Mouse (Mus musculus) adrenal gland, postnatal 4 days (tissue): ENCODE measurements at regions not wholly inside any gene's neighbourhood (a gene's known extent, or its start where the extent isn't known, plus 50 kb on each side); places are given as distances from the start of the nearest gene placed in this dataset.

Experiments
- DNase-seq, 2 experiments: peaks; one replicate each; pipeline ENCODE4 v3.0.0; 2021 to 2022; ENCODE audit warnings: low spot score in 2 of 2, mixed read lengths in 2 of 2

DNA sequence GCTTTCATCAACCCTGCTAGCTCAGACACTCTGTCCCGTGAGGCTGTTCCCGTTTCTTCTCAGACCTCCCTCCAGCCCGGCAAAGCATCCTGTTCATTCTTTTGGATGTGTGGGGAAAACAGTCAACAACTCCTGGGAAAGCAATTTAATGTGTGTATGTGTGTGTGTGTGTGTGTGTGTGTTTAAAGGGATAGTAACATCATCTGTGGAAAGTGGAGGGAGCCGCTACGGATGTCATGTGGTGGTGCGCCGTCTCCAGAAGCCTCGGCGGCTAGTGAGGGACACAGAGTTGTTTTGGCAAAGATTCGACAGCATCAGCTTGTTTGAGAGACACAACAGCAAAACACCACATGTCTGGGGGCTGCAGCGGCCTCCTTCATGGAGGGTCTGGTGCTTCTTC, 200.2 kb downstream of the Gadd45g start:
- DNase-seq: no peak

DNA sequence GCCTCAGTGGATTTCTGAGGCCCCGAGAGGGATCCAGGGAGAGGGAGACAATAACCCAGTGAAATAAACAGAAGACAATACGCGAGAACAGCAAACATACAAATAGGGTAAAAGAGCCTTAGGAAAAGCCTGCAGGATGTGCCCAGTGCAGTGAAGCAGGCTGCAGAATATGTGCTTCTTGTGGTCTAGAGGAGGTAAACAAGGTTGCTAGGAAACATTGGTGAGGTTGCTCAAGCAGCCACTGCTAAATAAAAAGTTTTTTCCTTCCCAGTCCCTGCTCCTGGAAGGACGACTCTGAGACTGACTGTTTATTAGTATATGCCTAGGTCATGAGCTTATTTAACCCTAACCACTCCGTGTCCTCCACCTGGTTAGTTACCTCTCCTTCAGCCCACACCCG, 201.5 kb downstream of the Gadd45g start:
- no peak for DNase-seq

DNA sequence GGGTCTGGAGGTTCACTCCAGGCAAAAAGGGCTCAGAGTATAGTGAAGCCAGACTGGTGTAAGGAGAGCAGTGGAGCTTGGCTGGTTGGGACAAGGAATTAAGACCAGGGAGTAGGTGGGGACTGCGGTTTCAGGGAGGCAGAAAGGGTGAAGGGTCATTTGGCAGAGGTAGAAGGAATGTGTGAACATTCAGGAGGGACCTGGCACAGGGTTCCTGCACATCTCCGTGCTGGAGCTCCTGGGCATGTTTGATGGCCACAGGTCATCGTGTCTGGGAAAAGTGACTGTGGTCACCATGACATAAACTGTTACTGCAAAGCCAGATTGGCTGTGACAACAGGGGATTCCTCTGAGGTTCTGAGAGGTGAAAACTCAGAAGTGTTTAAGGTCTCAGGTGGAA, 202.3 kb downstream of the Gadd45g start:
- no peak for DNase-seq

DNA sequence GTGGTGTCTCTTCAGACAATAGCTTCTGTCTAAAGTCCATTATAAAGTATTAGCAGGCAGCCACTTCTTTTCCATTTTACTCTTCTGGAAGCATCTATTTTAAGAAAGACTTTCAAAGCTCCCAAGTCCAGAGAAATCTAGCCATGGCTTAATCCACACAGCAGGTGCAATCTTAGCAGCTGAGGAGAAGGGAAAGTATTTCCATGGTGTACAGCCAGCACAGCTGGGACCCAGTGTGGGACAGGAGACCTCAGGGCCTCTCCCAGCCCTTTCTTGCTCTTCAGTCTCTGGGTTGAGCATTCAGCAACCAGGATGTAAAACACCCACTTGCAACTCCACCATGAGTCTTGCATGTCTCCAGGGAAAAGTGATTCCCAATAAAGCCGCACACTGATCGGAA, 202.8 kb downstream of the Gadd45g start:
- no peak for DNase-seq

GRCm38 (mm10) chr13:52055741-52056140, 209.3 kb downstream of the Gadd45g start:
- DNase-seq: no peak

GRCm38 (mm10) chr13:52057456-52057855, 211.0 kb downstream of the Gadd45g start:
- no peak for DNase-seq

DNA sequence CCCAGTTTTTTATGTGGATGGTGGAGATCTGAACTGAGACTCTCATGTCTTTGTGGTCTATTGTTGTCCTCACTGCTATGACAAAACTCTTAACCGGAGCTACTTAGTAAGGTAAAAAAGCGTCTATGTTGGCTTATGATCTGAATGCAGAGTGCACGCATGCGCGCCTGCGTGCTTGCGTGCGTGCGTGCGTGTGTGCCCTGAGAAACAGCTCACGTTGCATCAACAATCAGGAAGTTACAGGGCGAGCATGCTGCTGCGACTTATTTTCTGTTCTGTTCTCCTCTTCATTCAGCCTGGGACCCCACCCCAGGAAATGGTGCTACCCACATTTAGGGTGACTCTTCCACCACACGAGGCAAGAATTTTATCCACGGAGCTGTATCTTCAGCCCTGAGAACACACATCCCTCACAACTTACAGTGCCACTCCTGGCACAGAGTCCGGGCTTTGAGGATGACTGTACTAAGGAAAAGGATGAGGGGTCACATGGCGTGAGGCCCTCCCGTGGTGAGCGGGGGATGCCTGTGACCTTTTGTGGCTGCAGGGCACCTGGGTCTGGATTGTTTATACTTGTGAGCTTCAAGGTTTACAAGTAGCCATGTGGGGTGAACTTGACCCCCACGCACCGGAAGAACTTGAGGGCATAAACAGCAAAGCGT, 213.4 kb downstream of the Gadd45g start:
- DNase-seq: no peak

DNA sequence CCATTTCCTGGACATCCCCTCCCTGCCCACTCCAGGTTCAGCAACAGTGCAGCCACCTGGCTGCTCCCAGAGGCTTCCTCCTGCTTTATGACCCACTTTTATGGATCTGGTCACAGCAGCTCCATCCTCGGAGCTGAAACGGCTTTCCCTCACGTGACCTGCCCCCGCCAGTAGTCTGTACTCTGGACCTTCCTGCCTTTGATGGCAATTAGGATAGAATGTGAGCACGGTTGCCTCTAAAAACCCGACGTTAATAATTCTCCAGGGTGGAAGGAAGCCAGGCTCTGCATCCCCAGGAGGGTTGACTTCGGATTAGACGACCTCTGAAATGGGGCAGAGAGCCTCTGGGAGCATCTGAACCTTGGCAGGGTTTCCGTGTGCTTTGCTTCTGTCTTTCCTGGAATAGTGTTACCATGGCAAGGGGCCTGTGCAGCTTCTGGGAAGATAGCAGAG, 214.0 kb downstream of the Gadd45g start:
- DNase-seq: no peak

DNA sequence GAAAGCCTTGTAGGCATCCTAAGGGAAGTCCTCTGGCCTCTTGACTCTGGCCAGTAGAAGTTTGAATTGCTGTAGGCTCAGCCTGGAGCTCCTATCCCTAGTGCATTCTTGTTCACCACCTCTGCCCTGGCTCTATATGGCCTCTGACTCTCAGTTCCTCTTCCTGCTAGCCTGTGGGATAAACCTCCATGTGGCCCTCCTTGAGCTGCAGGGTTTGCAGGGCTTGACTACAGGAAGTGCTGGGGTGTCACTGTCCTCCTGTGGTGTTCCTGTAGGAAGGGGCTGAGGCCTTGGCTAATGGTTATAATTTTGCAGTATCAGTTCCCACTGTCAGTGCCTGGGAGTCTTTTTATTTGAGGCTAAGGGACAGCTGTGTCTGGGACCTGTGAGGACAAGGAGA, 215.0 kb downstream of the Gadd45g start:
- no peak for DNase-seq

DNA sequence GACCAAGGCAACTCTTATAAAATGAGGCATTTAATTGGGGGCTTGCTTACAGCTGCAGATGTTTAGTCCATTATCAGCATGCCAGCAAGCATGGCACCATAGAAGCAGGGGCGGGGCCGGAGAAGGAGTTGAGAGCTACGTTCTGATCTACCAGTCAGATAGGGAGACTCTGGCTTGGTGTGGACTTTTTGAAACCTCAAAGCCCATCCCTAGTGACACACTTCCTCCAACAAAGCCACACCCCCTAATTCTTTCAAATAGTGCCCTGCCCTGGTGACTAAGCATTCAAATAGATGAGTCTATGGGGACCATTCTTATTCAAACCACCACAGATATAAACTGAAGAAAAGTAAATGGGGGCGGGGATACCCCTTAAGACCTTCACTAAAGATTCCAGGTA, 215.4 kb downstream of the Gadd45g start:
- no peak for DNase-seq

GRCm38 (mm10) chr13:52062576-52062975, 216.1 kb downstream of the Gadd45g start:
- DNase-seq: no peak

GRCm38 (mm10) chr13:52065274-52065673, 218.8 kb downstream of the Gadd45g start:
- no peak for DNase-seq

- no peak for DNase-seq
Observed at GRCm38 (mm10) chr13:52065720-52066119, 219.2 kb downstream of the Gadd45g start.

GRCm38 (mm10) chr13:52067048-52067447, 220.6 kb downstream of the Gadd45g start:
- DNase-seq: no peak

GRCm38 (mm10) chr13:52068886-52069439, 222.5 kb downstream of the Gadd45g start:
- no peak for DNase-seq

- no peak for DNase-seq
Observed at GRCm38 (mm10) chr13:52069714-52070113, 223.2 kb downstream of the Gadd45g start.

GRCm38 (mm10) chr13:52070731-52071663, 224.5 kb downstream of the Gadd45g start:
- no peak for DNase-seq

DNA sequence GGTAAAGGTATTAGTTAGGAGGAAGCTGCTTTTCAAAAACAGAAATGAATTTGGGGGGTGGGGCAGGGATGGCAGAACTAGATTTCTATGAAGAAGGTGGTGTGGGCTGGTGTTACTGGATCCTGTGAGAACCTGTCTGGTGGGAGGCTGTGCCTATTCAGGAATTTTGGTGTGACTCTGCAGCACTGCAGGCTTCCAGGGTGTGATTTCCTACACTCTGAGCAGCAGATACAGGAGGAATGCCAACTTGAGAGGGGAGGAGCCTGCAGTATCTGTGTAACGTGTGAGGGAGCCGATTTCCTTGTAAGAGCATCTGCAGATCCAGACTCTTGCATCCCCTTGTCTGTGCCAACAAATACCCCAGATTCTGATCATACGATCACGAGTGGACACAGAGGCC, 231.1 kb downstream of the Gadd45g start:
- no peak for DNase-seq

- DNase-seq: no peak
Observed at GRCm38 (mm10) chr13:52078561-52078960, 232.1 kb downstream of the Gadd45g start.

DNA sequence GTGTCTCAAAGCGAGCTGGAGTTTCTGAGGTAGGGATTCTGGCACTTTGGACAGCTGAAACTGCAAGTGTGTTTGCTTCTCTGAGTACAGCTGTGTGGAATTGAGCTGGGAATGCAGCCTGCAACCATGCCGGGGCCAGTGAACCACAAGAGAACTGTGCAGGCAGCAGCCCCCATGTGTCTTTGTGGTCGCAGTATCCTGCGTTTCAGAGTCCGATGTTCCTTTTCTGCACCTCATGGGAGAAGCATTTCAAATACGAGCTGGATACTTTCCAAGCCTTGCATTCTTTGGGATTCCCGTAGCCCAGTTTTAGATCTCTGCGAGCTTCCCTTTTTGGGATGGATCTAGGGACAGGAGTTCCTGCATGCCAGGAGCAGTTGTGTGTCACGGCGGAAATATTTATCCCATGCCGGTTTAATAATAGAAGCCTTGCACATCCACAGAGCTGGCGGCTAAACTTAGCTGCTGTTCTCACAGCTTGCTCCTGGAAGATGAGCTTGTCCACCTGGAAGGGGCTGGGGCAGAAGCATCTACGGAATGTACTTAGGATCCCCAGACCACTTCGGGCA, 233.3 kb downstream of the Gadd45g start:
- no peak for DNase-seq

- no peak for DNase-seq
Observed at GRCm38 (mm10) chr13:52083601-52084455, 237.3 kb downstream of the Gadd45g start.
